Mouse (Mus musculus): ENCODE measurements around the gene Palm2. TPM values are rescaled to one million over a fixed set of nuclear protein-coding genes. Genes with fewer than 3 reads are reported as not detected.

The Palm2 gene
- polyA plus RNA-seq, 1 experiment from 2014 or later, result 19.5 TPM

DNA sequence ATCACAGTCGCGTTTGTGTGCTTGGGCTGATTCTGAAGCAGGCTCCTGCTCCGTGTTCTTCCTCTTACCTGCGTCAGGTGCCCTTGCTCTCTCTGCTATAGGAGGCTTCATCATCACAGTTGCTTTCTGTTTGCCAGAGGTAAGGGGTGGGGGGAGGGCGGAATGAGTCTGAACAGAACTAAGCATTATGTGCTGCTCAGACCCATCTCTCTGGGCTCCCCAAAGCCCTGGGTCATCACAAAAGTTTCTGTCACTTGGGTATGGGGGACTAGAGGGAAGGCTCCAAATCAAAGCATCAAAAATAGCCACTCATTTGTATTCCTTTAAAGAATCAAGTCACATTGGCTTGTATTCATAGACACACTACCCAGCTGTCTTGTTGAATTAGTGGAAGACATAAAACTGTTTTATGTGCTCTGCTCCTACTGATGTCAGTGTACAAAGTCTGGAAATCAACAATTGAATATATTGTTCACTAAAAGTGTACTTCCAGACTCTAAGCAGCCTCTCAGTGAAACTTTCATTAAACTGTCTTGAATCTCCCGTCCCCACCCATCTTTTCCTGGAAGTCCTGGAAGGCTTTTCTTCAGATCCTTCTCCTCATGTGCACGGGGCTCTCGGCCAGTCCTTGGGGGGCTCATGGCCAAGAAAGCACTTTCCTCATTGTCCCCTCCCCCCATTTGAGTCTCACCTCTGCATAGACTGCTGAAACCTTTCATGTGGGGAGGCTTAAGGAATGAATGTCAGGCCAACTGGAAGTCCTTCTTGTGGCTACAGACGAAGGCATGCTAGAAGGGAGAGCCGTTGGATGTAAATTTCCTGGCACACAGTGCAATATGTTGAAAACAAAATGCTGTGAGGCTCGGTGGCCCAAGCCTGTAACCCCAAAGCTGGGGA, 269.8 kb downstream of the Palm2 start:
- H3K9me3 ChIP-seq, result no peaks in the 10 kb centered on the region
- no peak overlapping the region for H3K4me3 ChIP-seq
- WGBS, result 72% methylated on average over 11 of the region's 11 CpGs
- no peaks in the 10 kb centered on the region for H3K27me3 ChIP-seq (replicated peaks)
- no peak overlapping the region for H3K9ac ChIP-seq
- no peak overlapping the region for H3K27ac ChIP-seq
- H3K4me1 ChIP-seq, result no peaks in the 10 kb centered on the region
- H3K4me2 ChIP-seq, result no peak overlapping the region
- H3K36me3 ChIP-seq (replicated peaks), result no peaks in the 10 kb centered on the region
- ATAC-seq (replicated peaks), result no peak

DNA sequence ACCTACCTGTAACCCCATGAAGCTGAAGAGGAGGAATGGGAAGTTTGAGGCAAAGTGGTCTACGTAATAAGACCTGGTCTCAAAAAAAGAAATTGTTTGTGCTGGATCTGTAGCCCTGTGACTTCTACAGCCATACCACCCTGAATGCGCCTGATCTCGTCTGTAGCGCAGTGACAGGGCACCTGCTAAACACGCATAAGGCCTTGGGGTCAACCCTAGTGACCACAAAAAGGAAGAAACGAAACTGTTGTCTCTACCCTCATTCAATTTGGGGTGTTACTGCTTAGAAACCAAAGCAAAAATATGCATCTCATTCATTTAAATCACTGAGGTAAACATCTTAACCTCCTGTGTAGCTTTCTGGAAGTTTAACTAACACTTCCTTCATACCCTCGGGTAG, 270.5 kb downstream of the Palm2 start:
- H3K27me3 ChIP-seq (replicated peaks), result no peaks in the 10 kb centered on the region
- 89% methylated on average over 7 of the region's 7 CpGs for WGBS
- no peaks in the 10 kb centered on the region for H3K9me3 ChIP-seq
- H3K36me3 ChIP-seq (replicated peaks), result no peaks in the 10 kb centered on the region
- H3K4me2 ChIP-seq, result no peak overlapping the region
- no peak overlapping the region for H3K9ac ChIP-seq
- no peak overlapping the region for H3K27ac ChIP-seq
- ATAC-seq (replicated peaks), result no peak
- H3K4me1 ChIP-seq, result no peaks in the 10 kb centered on the region
- no peak overlapping the region for H3K4me3 ChIP-seq

DNA sequence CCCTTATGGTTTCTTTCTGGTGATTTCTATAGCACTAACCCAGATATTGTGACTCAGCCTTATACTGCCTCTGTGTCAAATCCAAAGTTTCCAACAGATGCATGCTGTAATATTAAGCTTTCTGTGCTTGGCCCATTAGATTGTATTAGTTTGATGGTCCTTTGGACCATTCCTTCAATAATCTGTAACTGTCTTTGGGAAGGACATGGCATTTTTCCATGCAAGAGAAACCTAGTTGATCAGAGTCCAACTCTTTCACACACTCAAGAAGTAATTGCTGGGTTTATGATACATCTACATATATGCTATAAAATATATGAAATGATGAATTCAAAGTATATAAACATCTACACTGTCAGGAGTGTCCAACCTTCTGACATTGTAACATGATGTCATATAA, 281.8 kb downstream of the Palm2 start:
- no peak overlapping the region for H3K4me2 ChIP-seq
- H3K27ac ChIP-seq, result no peak overlapping the region
- ATAC-seq (replicated peaks), result no peak
- H3K4me1 ChIP-seq, result peaks cover 6% of the 10 kb centered on the region
- no peaks in the 10 kb centered on the region for H3K36me3 ChIP-seq (replicated peaks)
- no peaks in the 10 kb centered on the region for H3K9me3 ChIP-seq
- H3K9ac ChIP-seq, result no peak overlapping the region
- no peak overlapping the region for H3K4me3 ChIP-seq
- H3K27me3 ChIP-seq (replicated peaks), result no peaks in the 10 kb centered on the region

DNA sequence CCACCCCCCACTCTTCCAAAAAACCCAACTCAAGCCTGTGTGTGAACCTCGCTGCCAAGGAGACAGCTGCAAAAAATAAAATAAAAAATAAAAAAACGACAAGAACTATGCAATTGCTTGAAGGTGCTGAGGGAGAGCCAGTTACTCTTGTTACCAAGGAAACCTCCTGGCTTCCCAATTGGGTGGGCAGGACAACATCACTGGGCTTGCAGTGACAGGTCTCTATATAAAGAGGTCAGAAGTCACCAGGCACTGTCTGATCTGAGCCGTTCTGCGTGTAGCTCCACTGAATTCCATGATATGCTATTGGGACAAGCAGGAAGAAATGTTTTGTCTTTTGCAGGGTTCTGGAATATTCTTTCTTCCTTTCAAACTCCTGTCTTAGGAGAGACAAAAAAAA, 282.7 kb downstream of the Palm2 start:
- no peak overlapping the region for H3K4me2 ChIP-seq
- no peaks in the 10 kb centered on the region for H3K36me3 ChIP-seq (replicated peaks)
- no peak overlapping the region for H3K27ac ChIP-seq
- peaks cover 6% of the 10 kb centered on the region for H3K4me1 ChIP-seq
- no peak overlapping the region for H3K4me3 ChIP-seq
- 31% methylated on average over 4 of the region's 4 CpGs for WGBS
- ATAC-seq (replicated peaks), result no peak; the same call in 1 of the 2 replicates
- H3K9ac ChIP-seq, result no peak overlapping the region
- H3K27me3 ChIP-seq (replicated peaks), result no peaks in the 10 kb centered on the region
- no peaks in the 10 kb centered on the region for H3K9me3 ChIP-seq

DNA sequence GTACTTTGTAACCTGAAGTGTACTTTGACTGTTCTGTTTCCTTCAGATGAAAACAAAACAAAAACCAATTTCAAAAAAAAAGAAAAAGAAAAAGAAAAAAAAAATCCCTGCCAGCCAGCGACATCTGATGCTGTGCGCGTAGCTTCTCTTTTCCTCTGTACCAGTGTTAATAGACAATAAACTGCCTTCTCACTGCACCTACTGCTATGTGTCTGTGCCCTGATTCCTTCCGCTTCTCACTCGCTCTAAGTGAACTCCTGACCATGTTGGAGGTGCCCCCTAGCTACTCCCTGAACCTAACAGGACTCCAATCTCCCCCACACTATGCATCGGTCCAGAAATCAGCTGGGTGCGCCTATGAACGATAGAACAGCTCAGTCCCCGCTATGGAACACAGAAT, 283.3 kb downstream of the Palm2 start, which contains the start of gene Akap2:
Gene Akap2, plus strand, starts transcription at position 304 of the 400 bp plus-strand sequence.
- Histone ChIP-seq H3K27me3 (replicated peaks) (no peaks in the 10 kb centered on the region), H3K4me2 (no peak within 1 kb of the TSS), H3K9me3 (no peaks in the 10 kb centered on the region), H3K4me3 (no peak within 1 kb of the TSS), H3K36me3 (replicated peaks) (no peaks in the 10 kb centered on the region), H3K9ac (no peak within 1 kb of the TSS), H3K27ac (no peak within 1 kb of the TSS), H3K4me1 (peaks cover 6% of the 10 kb centered on the region)
- no peak for ATAC-seq (replicated peaks)
- 75% methylated on average over 9 of the region's 9 CpGs for WGBS

DNA sequence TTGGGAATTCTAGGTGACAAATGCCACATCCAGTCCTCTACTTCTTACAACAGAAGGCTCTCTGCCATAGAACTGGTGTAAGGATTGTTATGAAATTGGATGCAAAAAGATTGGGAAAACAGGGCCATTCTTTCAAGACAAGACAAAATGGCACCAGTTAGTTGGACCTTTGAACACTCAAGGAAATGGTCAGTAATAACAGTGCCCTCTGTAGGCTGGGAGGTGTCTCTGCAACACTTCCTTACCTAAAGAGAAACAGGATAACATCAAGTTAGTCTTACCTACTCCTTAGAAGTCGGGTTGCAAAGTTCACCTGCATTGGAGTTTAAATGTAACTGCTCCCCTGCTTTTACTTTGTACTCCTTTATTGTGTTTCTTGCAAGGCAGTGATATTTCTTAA, 285.3 kb downstream of the Palm2 start:
- Histone ChIP-seq H3K4me3 (no peak overlapping the region), H3K27ac (no peak overlapping the region), H3K9me3 (no peaks in the 10 kb centered on the region), H3K4me1 (peaks cover 6% of the 10 kb centered on the region), H3K36me3 (replicated peaks) (no peaks in the 10 kb centered on the region), H3K27me3 (replicated peaks) (no peaks in the 10 kb centered on the region), H3K9ac (no peak overlapping the region), H3K4me2 (no peak overlapping the region)
- ATAC-seq (replicated peaks), result no peak
- WGBS, result 88% methylated on average over 1 of the region's 1 CpGs

DNA sequence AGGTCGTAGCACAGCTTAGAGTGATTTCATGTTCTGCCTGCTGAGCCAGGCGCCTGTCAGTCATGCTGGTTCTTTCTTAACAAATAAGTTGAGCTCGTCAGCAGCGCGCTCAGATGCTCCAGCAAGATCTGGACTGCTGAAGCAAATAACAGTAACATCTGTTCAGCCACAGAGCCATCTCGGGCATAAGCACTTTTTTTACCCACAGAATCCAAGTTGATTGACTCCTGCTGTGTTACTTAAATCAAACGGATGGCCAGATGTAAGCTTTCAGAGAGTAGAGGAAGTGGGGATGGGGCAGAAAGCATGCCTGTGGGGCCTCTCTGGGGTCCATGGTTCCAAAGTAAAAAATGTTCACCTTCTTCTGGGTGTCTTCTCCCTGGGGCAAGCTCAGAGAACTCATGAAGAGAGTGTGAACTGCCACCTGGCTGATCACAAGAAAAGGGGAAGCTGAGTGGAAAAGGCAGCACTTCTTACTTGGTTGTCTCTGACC, 286.9 kb downstream of the Palm2 start:
- Histone ChIP-seq H3K36me3 (replicated peaks) (no peaks in the 10 kb centered on the region), H3K9me3 (no peaks in the 10 kb centered on the region), H3K4me3 (no peak overlapping the region), H3K4me2 (no peak overlapping the region), H3K27ac (no peak overlapping the region), H3K27me3 (replicated peaks) (no peaks in the 10 kb centered on the region), H3K9ac (no peak overlapping the region), H3K4me1 (peaks cover 6% of the 10 kb centered on the region)
- 20% methylated on average over 7 of the region's 7 CpGs for WGBS
- ATAC-seq (replicated peaks), result no peak

DNA sequence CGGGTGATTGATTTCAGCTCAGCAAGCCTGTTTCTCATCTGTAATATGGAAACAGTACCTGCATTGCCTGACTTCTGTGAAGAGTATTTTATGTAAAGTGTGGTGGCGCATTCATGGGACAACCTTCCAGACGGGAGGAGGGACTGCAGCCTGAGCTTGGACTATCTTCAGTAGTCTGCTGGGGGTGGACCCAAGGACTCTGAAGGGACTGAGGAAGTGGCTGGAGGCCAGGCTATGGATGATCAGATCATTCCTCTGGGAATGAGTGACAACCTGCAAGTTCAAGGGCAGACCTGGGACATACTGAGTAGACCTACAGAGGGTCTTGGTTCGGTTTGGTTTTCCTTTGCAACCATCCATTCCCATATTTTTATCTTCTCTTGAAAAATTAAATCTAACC, 288.2 kb downstream of the Palm2 start:
- H3K9me3 ChIP-seq, result no peaks in the 10 kb centered on the region
- no peak overlapping the region for H3K9ac ChIP-seq
- H3K36me3 ChIP-seq (replicated peaks), result no peaks in the 10 kb centered on the region
- WGBS, result 90% methylated on average over 4 of the region's 4 CpGs
- no peak for ATAC-seq (replicated peaks)
- no peak overlapping the region for H3K27ac ChIP-seq
- H3K4me2 ChIP-seq, result no peak overlapping the region
- no peak overlapping the region for H3K4me3 ChIP-seq
- H3K4me1 ChIP-seq, result 0 out of 2 replicates have a peak, but pooled peaks cover 3% of the 10 kb centered on the region
- no peaks in the 10 kb centered on the region for H3K27me3 ChIP-seq (replicated peaks)

DNA sequence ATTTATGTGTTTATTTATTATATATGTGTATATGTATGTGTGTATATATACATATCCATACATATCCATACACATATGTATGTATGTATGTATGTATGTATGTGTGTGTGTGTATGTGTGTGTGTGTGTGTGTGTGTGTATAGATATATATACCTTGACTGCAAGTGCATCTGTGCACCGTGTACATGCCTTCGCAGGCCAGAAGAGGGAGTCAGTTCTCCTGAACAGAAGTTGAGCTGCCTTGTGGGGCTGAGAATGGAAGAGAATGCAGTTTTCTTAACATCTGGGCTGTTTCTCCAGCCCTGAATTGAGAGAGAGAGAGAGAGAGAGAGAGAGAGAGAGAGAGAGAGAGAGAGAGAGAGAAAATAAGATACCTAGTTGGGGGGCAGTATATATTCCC, 289.6 kb downstream of the Palm2 start:
- Histone ChIP-seq H3K27ac (no peak overlapping the region), H3K4me2 (no peak overlapping the region), H3K27me3 (replicated peaks) (no peaks in the 10 kb centered on the region), H3K9me3 (no peaks in the 10 kb centered on the region), H3K9ac (no peak overlapping the region), H3K36me3 (replicated peaks) (no peaks in the 10 kb centered on the region), H3K4me3 (no peak overlapping the region), H3K4me1 (no peaks in the 10 kb centered on the region)
- ATAC-seq (replicated peaks), result no peak
- 46% methylated on average over 2 of the region's 2 CpGs for WGBS

DNA sequence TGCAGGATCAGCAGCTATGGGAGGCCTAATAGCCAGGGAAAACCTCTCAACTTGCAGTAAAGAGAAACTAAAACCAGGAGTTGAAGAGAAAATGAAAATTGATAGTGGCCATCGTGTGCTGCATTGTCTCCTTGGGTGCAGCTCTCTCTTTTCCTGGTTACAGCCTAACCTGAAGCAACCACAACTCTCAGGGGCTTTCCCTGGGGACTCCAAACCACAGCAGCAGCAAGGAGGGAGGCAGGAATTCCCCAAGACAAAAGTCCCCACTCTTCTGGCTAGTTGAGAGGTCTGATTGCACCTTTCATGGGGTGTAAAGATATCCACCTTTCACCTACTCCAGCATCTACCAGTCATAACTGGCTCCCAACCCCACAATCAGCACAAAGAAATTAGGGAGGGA, 291.5 kb downstream of the Palm2 start:
- no peaks in the 10 kb centered on the region for H3K36me3 ChIP-seq (replicated peaks)
- ATAC-seq (replicated peaks), result no peak
- no peaks in the 10 kb centered on the region for H3K27me3 ChIP-seq (replicated peaks)
- no peaks in the 10 kb centered on the region for H3K4me1 ChIP-seq
- no peaks in the 10 kb centered on the region for H3K9me3 ChIP-seq
- H3K4me3 ChIP-seq, result no peak overlapping the region
- 74% methylated on average over 1 of the region's 1 CpGs for WGBS
- no peak overlapping the region for H3K9ac ChIP-seq
- no peak overlapping the region for H3K4me2 ChIP-seq
- H3K27ac ChIP-seq, result no peak overlapping the region

DNA sequence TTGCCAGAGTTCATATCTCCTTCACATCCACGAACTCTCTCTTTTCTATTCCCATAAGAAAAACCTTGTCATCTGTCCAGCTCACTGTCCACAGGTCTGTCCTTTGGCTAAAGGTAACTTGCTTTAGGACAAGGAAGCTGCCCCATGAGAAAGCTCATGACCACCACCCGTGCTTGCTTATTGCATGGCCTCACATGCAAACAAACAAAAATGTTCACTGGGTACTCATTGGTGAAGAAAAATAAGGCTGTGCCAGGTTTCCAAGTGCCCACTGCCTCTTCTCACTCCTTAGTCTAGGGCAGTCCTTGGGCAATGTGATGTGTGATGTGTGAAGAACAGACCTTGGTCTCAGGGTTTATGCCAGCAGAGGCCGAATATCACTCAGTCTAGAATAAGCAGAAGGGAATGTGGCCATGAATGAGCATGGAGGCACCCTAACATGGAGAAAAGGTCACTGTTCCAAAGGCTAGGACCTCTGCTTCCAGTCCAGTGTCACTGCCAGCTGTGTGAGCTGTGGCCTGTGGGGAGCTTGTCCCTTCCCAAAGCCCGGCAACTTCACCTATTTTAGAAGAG, 294.6 kb downstream of the Palm2 start:
- Histone ChIP-seq H3K27ac (no peak overlapping the region), H3K27me3 (replicated peaks) (no peaks in the 10 kb centered on the region), H3K36me3 (replicated peaks) (no peaks in the 10 kb centered on the region), H3K9ac (no peak overlapping the region), H3K4me3 (no peak overlapping the region), H3K4me1 (no peaks in the 10 kb centered on the region), H3K4me2 (no peak overlapping the region), H3K9me3 (no peaks in the 10 kb centered on the region)
- no peak for ATAC-seq (replicated peaks)
- 84% methylated on average over 4 of the region's 4 CpGs for WGBS

DNA sequence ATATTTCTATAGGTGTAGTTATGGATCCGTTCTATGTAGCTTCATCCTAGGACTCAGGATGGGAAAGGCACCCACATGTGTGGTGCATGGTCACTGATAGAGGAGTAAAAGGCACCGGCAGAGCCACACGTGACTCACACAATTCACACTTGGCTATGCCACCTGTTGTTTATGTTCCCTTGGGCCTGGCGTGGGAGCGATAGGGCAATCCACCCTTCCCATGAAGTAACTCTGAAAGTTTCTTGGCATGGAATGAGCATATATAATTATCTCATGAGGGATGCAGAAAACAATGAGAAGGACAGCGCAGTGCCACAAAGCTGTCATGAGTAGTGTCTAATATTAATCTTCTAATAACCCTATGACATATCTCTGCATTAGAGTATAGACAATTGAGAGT, 296.0 kb downstream of the Palm2 start:
- Histone ChIP-seq H3K4me1 (no peaks in the 10 kb centered on the region), H3K27me3 (replicated peaks) (no peaks in the 10 kb centered on the region), H3K9ac (no peak overlapping the region), H3K9me3 (no peaks in the 10 kb centered on the region), H3K27ac (no peak overlapping the region), H3K4me3 (no peak overlapping the region), H3K4me2 (no peak overlapping the region), H3K36me3 (replicated peaks) (no peaks in the 10 kb centered on the region)
- 93% methylated on average over 6 of the region's 6 CpGs for WGBS
- no peak for ATAC-seq (replicated peaks)

Data from midbrain, embryonic 15.5 days (tissue).